1 mouse cellular context compared by ENCODE assay signal in the genomic region with DNA sequence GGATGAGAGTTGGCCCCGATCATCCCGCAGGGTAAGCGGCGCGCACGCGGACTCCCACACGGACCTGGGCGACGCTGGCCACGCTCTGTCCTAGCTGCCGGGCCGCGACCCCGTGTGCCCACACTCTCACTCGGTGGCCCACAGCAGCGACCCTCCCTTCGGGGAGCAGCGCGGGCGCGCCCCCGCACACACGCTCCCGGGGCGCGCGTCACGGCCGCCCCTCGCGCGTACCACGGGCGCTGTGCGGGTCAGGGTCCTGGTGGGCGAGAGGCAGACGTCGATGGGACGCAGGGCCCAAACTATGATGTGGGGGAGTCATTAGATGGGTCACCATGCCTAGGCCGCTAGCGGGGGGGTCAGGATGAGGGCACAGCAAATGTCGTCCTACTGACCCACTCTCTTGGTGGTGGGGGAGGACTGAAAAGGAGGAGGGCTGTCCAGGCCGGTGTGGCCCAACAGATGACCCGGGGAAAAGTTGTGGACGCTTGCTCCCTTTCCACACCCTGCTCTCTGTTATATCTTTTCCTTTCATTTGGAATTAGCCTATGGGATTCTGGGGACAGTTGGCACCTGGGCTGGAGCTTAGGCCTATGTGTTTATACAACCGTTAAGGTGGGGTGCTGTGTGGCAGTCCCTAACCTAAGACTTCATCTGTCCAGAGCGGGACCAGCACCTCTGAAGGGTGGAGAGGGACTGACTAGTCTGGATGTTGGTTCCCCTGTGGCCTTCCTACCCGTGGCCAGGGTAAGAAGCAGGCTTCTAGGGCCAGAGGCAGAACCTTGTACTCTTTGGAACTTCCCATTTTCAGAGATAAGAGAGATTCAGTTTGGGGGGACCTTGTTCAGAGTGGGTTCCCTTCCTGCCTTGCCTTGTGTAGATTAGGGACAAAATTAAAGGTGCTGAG.
TF ChIP-seq lines count a peak whose summit lies in the region.

No protein-coding gene starts in this region.

TF ChIP-seq in MEL, 35 proteins besides CTCF, POLR2A, EP300 and RAD21 (continued from another document):
- TF ChIP-seq GATA1 (IDR thresholded peaks at IDR 0.05; ENCODE audit: low read depth, low read length): peak; percentile 74; the same call in 1 of the 2 replicates
- no peak for TF ChIP-seq POLR2AphosphoS5 (IDR thresholded peaks at IDR 0.05; ENCODE audit: borderline replicate concordance, low read depth, low read length)
- TF ChIP-seq ZC3H11A (IDR thresholded peaks at IDR 0.05; ENCODE audit: low read depth, low read length): no peak
- peak; percentile 44 for TF ChIP-seq RCOR1 (IDR thresholded peaks at IDR 0.05; ENCODE audit: low read depth, low read length)
- 0 out of 2 replicates have a peak, but pooled peaks have one; percentile 10 for TF ChIP-seq CHD1 (IDR thresholded peaks at IDR 0.05; ENCODE audit: low read depth, low read length)
- TF ChIP-seq MYC (IDR thresholded peaks at IDR 0.05; ENCODE audit: low read depth, low read length): 0 out of 2 replicates have a peak, but pooled peaks have one; percentile 58
- peak; percentile 13; the same call in 1 of the 2 replicates for TF ChIP-seq TCF12 (IDR thresholded peaks at IDR 0.05; ENCODE audit: low read depth, low read length)
- TF ChIP-seq ZKSCAN1 (IDR thresholded peaks at IDR 0.05; ENCODE audit: low read depth, low read length): no peak
- peak; percentile 15; the same call in 1 of the 2 replicates for TF ChIP-seq HCFC1 (IDR thresholded peaks at IDR 0.05; ENCODE audit: low read depth, low read length)
- TF ChIP-seq USF1 (IDR thresholded peaks at IDR 0.05; ENCODE audit: low read depth, low read length): no peak
TF ChIP-seq in MEL: peak in this region for 16.
